Mouse (Mus musculus): ENCODE measurements at regions not wholly inside any gene's neighbourhood (a gene's known extent, or its start where the extent isn't known, plus 50 kb on each side); places are given as distances from the start of the nearest gene placed in this dataset.
A peak's percentile ranks its signal among the peaks of the same experiment; 100 is the strongest.

- Histone ChIP-seq H3K27ac (no peak overlapping the region), H3K4me3 (no peak overlapping the region), H3K4me1 (peaks cover 48% of the 10 kb centered on the region), H3K9me3 (no peaks in the 10 kb centered on the region), H3K9ac (no peak overlapping the region), H3K27me3 (no peaks in the 10 kb centered on the region), H3K36me3 (no peaks in the 10 kb centered on the region), H3K4me2 (replicated peaks) (no peak overlapping the region)
- no peak; the same call in 1 of the 2 replicates for ATAC-seq (ENCODE audit: low FRiP score, low read depth)
- 54% methylated on average over 5 of the region's 5 CpGs for WGBS
Observed at GRCm38 (mm10) chr7:71234176-71234769, 117.0 kb downstream of the Gm10295 start.

GRCm38 (mm10) chr7:71232821-71233815, 118.2 kb downstream of the Gm10295 start:
- no peaks in the 10 kb centered on the region for H3K9me3 ChIP-seq
- no peaks in the 10 kb centered on the region for H3K36me3 ChIP-seq
- no peak for ATAC-seq (ENCODE audit: low FRiP score, low read depth)
- H3K9ac ChIP-seq = no peak overlapping the region
- WGBS = 67% methylated on average over 8 of the region's 8 CpGs
- no peak overlapping the region for H3K27ac ChIP-seq
- no peaks in the 10 kb centered on the region for H3K27me3 ChIP-seq
- H3K4me3 ChIP-seq = no peak overlapping the region
- H3K4me1 ChIP-seq = peaks cover 58% of the 10 kb centered on the region
- no peak overlapping the region for H3K4me2 ChIP-seq (replicated peaks)

DNA sequence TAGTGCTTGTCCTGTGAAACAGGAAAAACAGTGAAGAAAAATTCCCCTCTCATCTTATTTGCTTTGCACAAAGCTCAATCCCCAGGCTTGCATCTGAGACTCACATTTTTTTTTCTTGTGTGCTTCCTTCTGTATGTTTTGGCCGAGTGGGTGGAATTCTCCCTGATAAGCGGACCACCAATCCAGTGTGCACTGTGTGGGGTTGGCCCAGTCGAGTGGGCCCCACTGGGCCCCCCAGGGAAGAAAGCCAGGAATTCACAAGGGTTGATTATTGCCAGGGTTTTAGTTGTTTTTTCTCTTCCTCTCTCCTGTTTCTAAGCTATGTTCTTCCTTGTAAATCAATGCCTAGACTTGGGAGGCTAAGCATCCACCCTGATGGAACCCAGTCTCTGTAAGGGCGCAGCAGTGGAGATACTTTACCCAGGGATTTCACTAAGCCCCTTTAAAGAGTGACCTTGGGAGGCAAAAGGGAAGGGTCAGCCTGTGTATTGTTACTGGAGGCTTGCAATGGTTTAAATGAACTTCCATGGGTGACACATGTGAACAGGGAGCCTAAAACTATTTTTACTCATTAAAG, 120.3 kb downstream of the Gm10295 start:
- Histone ChIP-seq H3K36me3 (no peaks in the 10 kb centered on the region), H3K27ac (no peak overlapping the region)

GRCm38 (mm10) chr7:71229183-71229582, 122.1 kb downstream of the Gm10295 start:
- WGBS = 49% methylated on average over 3 of the region's 3 CpGs
- Histone ChIP-seq H3K4me1 (peaks cover 39% of the 10 kb centered on the region), H3K9ac (no peak overlapping the region), H3K9me3 (no peaks in the 10 kb centered on the region), H3K4me3 (no peak overlapping the region), H3K4me2 (replicated peaks) (no peak overlapping the region), H3K27me3 (no peaks in the 10 kb centered on the region), H3K36me3 (no peaks in the 10 kb centered on the region), H3K27ac (no peak overlapping the region)
- ATAC-seq (ENCODE audit: low FRiP score, low read depth) = no peak

More for the DNA sequence above, 120.3 kb downstream of the Gm10295 start:
- Histone ChIP-seq H3K9me3 (no peaks in the 10 kb centered on the region), H3K9ac (no peak overlapping the region), H3K27me3 (no peaks in the 10 kb centered on the region), H3K4me2 (replicated peaks) (no peak overlapping the region), H3K4me3 (no peak overlapping the region), H3K4me1 (peaks cover 50% of the 10 kb centered on the region)
- ATAC-seq (ENCODE audit: low FRiP score, low read depth) = no peak
- 60% methylated on average over 4 of the region's 4 CpGs for WGBS

DNA sequence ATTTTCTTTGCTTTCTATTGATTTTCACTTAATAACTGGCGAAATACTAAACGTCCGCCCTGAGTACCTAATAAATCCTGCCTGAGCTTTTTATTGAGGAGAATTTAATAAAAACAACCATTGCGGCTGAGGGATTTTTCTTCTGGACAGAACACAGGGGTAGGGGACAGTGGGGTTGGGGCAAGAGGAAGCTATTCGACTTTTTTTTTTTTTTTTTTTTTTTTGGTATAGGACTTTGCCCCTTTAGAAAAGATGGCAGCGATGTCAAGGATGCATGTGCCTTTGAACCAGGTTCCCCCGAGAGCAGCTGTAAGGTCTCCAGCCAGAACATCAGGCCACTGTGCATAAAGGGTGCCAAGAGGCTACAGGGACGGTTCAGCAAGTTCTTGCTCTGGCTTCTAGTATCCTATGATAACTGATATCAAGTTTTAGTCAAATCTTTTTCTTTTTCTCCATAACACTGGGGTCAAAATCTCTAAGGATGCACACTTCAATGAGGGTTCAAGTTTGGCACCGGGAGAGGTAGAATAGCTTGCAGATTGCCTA, 126.9 kb downstream of the Gm10295 start:
- peak overlapping the region; percentile 48 for H3K4me2 ChIP-seq (replicated peaks)
- peaks cover 16% of the 10 kb centered on the region for H3K4me1 ChIP-seq
- no peak for ATAC-seq (ENCODE audit: low FRiP score, low read depth)
- no peak overlapping the region; the same call in 1 of the 2 replicates for H3K4me3 ChIP-seq
- no peak overlapping the region for H3K9ac ChIP-seq
- no peak overlapping the region for H3K27ac ChIP-seq
- H3K27me3 ChIP-seq = no peaks in the 10 kb centered on the region
- no peaks in the 10 kb centered on the region for H3K9me3 ChIP-seq
- no peaks in the 10 kb centered on the region for H3K36me3 ChIP-seq
- WGBS = 57% methylated on average over 9 of the region's 9 CpGs

DNA sequence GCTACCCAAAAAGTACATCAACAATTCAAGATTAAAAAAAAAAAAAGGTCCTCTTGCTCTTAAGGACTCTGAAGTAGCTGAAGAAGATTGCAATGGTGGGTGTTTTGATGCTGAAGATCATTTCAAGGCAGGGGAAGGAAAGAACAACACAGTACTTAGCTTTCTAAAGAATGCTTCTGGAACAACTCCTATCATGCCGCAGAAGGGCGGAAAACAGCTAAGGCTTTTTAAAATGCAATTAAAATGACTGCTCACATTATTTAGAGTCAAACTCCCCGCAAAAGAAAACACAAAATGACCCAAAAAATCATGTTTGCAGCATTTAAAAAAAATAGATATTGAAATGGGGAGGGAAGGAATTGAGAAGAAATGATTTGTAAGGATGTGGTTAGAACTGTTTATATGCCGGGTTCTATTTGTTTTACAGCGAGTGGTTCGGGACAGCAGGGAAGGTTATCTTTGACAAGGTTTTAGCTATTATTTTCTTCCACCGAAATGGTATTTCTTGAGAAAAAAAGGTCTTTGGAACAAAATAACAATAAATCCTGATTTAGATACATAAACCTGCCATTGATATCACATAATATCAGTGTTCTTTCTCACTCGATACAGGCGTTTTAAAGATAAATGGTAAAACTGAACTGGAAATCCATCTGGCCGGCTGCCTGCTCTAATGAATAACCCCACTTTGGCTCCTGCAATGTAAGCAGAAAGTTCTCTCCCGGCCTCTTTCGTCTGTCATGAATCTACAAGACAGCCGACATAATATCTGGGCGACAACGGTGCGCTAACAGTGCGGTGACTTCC, 127.6 kb downstream of the Gm10295 start:
- peak overlapping the region; percentile 48 for H3K4me2 ChIP-seq (replicated peaks)
- H3K4me3 ChIP-seq = no peak overlapping the region; the same call in 1 of the 2 replicates
- peaks cover 10% of the 10 kb centered on the region for H3K4me1 ChIP-seq
- H3K9ac ChIP-seq = no peak overlapping the region
- ATAC-seq (ENCODE audit: low FRiP score, low read depth) = no peak
- H3K27ac ChIP-seq = no peak overlapping the region
- WGBS = 49% methylated on average over 17 of the region's 17 CpGs
- H3K27me3 ChIP-seq = no peaks in the 10 kb centered on the region
- H3K9me3 ChIP-seq = no peaks in the 10 kb centered on the region
- H3K36me3 ChIP-seq = no peaks in the 10 kb centered on the region

- H3K4me2 ChIP-seq (replicated peaks) = no peak overlapping the region
- H3K4me1 ChIP-seq = no peaks in the 10 kb centered on the region
- H3K27me3 ChIP-seq = no peaks in the 10 kb centered on the region
- H3K36me3 ChIP-seq = no peaks in the 10 kb centered on the region
- no peak overlapping the region for H3K27ac ChIP-seq
- H3K9ac ChIP-seq = no peak overlapping the region
- no peak overlapping the region for H3K4me3 ChIP-seq
- no peak for ATAC-seq (ENCODE audit: low FRiP score, low read depth)
- no peaks in the 10 kb centered on the region for H3K9me3 ChIP-seq
- WGBS = 84% methylated on average over 7 of the region's 7 CpGs
Observed at GRCm38 (mm10) chr7:71217344-71217743, 133.9 kb downstream of the Gm10295 start.

GRCm38 (mm10) chr7:71216808-71217207, 134.5 kb downstream of the Gm10295 start:
- H3K4me3 ChIP-seq = no peak overlapping the region
- no peak overlapping the region for H3K9ac ChIP-seq
- no peak for ATAC-seq (ENCODE audit: low FRiP score, low read depth)
- no peaks in the 10 kb centered on the region for H3K9me3 ChIP-seq
- no peak overlapping the region for H3K4me2 ChIP-seq (replicated peaks)
- H3K36me3 ChIP-seq = no peaks in the 10 kb centered on the region
- no peaks in the 10 kb centered on the region for H3K4me1 ChIP-seq
- H3K27me3 ChIP-seq = no peaks in the 10 kb centered on the region
- H3K27ac ChIP-seq = no peak overlapping the region
- WGBS = 52% methylated on average over 2 of the region's 2 CpGs

DNA sequence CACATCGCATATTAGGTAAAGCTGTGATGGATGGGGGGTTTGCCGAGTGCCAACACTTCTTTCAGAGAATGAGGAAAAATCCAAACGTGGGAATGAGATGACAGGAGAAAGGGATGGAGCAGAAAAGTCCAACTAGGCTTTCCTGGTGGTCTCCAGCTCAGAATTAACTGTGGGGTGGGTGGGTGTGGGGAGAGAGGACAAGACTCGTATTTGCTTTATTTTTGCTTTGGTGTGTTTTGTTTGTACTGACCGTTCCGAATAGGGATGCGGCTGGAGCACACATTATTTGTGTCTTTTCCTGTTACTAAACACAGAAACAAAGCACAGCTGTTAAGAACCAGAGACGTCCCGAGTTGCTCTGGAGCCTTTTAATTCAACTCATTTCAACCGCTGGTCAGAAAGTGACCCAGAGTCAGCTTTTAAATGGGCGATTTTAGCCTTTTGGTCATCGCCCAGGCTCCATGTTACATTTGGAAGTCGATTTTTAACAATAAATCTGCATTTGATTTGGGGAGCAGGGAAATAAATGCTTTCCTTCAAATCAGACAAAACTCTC, 136.7 kb downstream of the Gm10295 start:
- Histone ChIP-seq H3K4me3 (no peak overlapping the region), H3K4me2 (replicated peaks) (no peak overlapping the region), H3K9me3 (no peaks in the 10 kb centered on the region), H3K9ac (no peak overlapping the region), H3K36me3 (no peaks in the 10 kb centered on the region), H3K27ac (no peak overlapping the region), H3K4me1 (no peaks in the 10 kb centered on the region), H3K27me3 (no peaks in the 10 kb centered on the region)
- 63% methylated on average over 13 of the region's 13 CpGs for WGBS
- ATAC-seq (ENCODE audit: low FRiP score, low read depth) = no peak

DNA sequence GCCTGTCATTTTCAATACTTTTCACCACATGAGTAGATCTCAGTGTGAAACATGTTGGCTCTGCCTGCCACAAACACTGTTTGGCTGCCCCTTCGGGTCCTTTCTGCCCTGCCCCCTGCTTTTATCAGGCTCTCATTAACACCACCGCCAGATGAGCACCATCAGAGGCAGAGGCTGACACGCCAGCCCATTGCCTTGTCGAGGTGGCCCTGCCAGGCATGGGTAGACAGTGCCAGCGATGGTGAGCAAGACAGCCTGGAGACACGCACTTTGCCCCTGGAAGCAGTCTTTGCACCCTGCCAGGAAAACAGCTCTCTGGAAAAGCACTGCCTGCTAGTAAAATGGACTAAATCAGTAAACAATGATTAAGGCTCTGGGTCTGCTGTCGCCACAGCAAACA, 158.2 kb downstream of the Gm10295 start:
- Histone ChIP-seq H3K36me3 (no peaks in the 10 kb centered on the region), H3K4me1 (0 out of 2 replicates have a peak, but pooled peaks cover 5% of the 10 kb centered on the region), H3K27me3 (no peaks in the 10 kb centered on the region), H3K9ac (no peak overlapping the region), H3K9me3 (no peaks in the 10 kb centered on the region), H3K4me3 (no peak overlapping the region), H3K27ac (no peak overlapping the region), H3K4me2 (replicated peaks) (no peak overlapping the region)
- ATAC-seq (ENCODE audit: low FRiP score, low read depth) = no peak
- 20% methylated on average over 7 of the region's 7 CpGs for WGBS

DNA sequence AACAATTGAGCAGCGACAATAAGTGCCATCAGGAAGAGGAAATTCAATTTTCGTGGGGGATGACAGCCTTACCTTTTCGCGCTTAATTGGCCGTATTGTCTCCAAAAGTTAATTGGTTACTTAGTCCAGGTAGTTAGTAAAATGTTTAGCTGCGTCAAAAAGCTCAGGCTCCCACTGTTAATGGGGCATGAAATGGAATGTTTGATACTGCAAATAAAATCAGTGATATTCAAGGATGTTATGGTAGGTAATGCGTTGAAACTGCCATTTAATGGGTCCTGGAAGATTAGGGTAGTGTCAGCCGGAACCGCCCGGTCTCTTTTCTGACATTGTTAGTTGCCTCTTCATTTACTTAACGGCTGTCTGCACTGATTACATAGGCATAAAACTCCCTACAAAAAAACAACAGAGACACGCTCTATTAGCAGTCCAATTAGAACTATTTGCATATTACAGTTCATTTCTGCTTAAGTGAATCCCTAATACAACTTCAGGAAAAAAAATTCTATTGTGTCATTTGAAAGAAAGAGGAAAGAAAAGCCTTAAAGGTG, 161.0 kb downstream of the Gm10295 start:
- Histone ChIP-seq H3K9ac (no peak overlapping the region), H3K27me3 (no peaks in the 10 kb centered on the region), H3K27ac (no peak overlapping the region), H3K9me3 (no peaks in the 10 kb centered on the region), H3K36me3 (no peaks in the 10 kb centered on the region), H3K4me2 (replicated peaks) (no peak overlapping the region), H3K4me3 (no peak overlapping the region), H3K4me1 (0 out of 2 replicates have a peak, but pooled peaks cover 5% of the 10 kb centered on the region)
- 61% methylated on average over 12 of the region's 12 CpGs for WGBS
- ATAC-seq (ENCODE audit: low FRiP score, low read depth) = no peak
